7 mouse cellular contexts compared by ENCODE assay signal in genomic region chr1:171159485-171159975, GRCm38 (mm10). TPM values are rescaled to one million over a fixed set of nuclear protein-coding genes. Genes with fewer than 3 reads are reported as not detected.
DNase-seq lines count a peak whose midpoint lies in the region; ATAC-seq and TF ChIP-seq lines count a peak whose summit lies in the region.

No protein-coding gene starts in this region.

- H3K36me3 ChIP-seq in E14TG2a.4 (ENCODE audit: insufficient read depth, low read length): no peaks in the 10 kb centered on the region
- no peaks in the 10 kb centered on the region for H3K36me3 ChIP-seq in hindbrain, embryonic 13.5 days
- H3K36me3 ChIP-seq in liver, embryonic 14.5 days (replicated peaks; ENCODE audit: control insufficient read depth, insufficient read depth, low read depth): no peaks in the 10 kb centered on the region
- H3K36me3 ChIP-seq in neural tube, embryonic 13.5 days: no peaks in the 10 kb centered on the region

- no peak for TF ChIP-seq CTCF in E14TG2a.4 (conservative IDR thresholded peaks at IDR 0.05; ENCODE audit: low read length)
- TF ChIP-seq CTCF in liver, embryonic 14.5 days (IDR thresholded peaks at IDR 0.05; ENCODE audit: low read depth): peak; percentile 44
- no peak; the same call in 1 of the 2 replicates for TF ChIP-seq CTCF in left cerebral cortex, adult 2 months (IDR thresholded peaks at IDR 0.05)

- H3K9ac ChIP-seq in hindbrain, embryonic 13.5 days: peak overlapping the region; percentile 4; the same call in 1 of the 2 replicates
- no peak overlapping the region for H3K9ac ChIP-seq in liver, embryonic 14.5 days (replicated peaks)
- H3K9ac ChIP-seq in neural tube, embryonic 13.5 days: 0 out of 2 replicates have a peak overlapping the region, but pooled peaks have one; percentile 12

- no peak overlapping the region for H3K27ac ChIP-seq in hindbrain, embryonic 13.5 days
- no peak overlapping the region for H3K27ac ChIP-seq in liver, embryonic 14.5 days
- H3K27ac ChIP-seq in neural tube, embryonic 13.5 days (replicated peaks): no peak overlapping the region
- no peak overlapping the region for H3K27ac ChIP-seq in left cerebral cortex, adult 2 months

- H3K9me3 ChIP-seq in E14TG2a.4 (ENCODE audit: low read length): no peaks in the 10 kb centered on the region
- H3K9me3 ChIP-seq in hindbrain, embryonic 13.5 days: no peaks in the 10 kb centered on the region
- no peaks in the 10 kb centered on the region for H3K9me3 ChIP-seq in liver, embryonic 14.5 days (ENCODE audit: control insufficient read depth, low read length)
- no peaks in the 10 kb centered on the region for H3K9me3 ChIP-seq in neural tube, embryonic 13.5 days

- peaks cover 34% of the 10 kb centered on the region for H3K27me3 ChIP-seq in E14TG2a.4 (ENCODE audit: insufficient read depth, low read length)
- H3K27me3 ChIP-seq in hindbrain, embryonic 13.5 days: peaks cover 52% of the 10 kb centered on the region
- peaks cover 18% of the 10 kb centered on the region for H3K27me3 ChIP-seq in liver, embryonic 14.5 days (ENCODE audit: control insufficient read depth, insufficient read depth, low read length)
- peaks cover 52% of the 10 kb centered on the region for H3K27me3 ChIP-seq in neural tube, embryonic 13.5 days

- TF ChIP-seq EP300 in liver, embryonic 14.5 days (IDR thresholded peaks at IDR 0.05; ENCODE audit: low read depth): no peak

- DNase-seq in ES-CJ7 (ENCODE audit: low read depth, low spot score): peak; percentile 64
- DNase-seq in liver, embryonic 14.5 days (ENCODE audit: low read depth in 3 of 3, low spot score in 3 of 3): no peak
- no peak for DNase-seq in yolk sac, embryonic 10.5 days (ENCODE audit: low spot score)
- DNase-seq in left cerebral cortex, adult 2 months (ENCODE audit: extremely low spot score in 1 of 2, low spot score in 2 of 2): no peak

- ATAC-seq in hindbrain, embryonic 13.5 days (ENCODE audit: low FRiP score): no peak
- no peak for ATAC-seq in liver, embryonic 14.5 days (ENCODE audit: insufficient read depth)
- no peak for ATAC-seq in neural tube, embryonic 13.5 days (ENCODE audit: low read depth)

- peaks cover 20% of the 10 kb centered on the region for H3K4me1 ChIP-seq in E14TG2a.4 (replicated peaks; ENCODE audit: low read depth, low read length)
- H3K4me1 ChIP-seq in hindbrain, embryonic 13.5 days (replicated peaks): peaks cover 7% of the 10 kb centered on the region; the same call in 1 of the 2 replicates
- H3K4me1 ChIP-seq in liver, embryonic 14.5 days (replicated peaks; ENCODE audit: control insufficient read depth in 2 of 2, insufficient read depth in 2 of 2, low read length in 1 of 2): no peaks in the 10 kb centered on the region
- peaks cover 9% of the 10 kb centered on the region; the same call in 1 of the 2 replicates for H3K4me1 ChIP-seq in neural tube, embryonic 13.5 days (replicated peaks)

- H3K4me3 ChIP-seq in E14TG2a.4 (replicated peaks; ENCODE audit: low read length): peak overlapping the region; percentile 74
- H3K4me3 ChIP-seq in hindbrain, embryonic 13.5 days: peak overlapping the region; percentile 11
- no peak overlapping the region; a peak in 1 of 4 replicates for H3K4me3 ChIP-seq in liver, embryonic 14.5 days (ENCODE audit: insufficient read depth in 1 of 2, low read depth in 2 of 2, low read length in 2 of 2)
- peak overlapping the region; percentile 17 for H3K4me3 ChIP-seq in neural tube, embryonic 13.5 days
- H3K4me3 ChIP-seq in left cerebral cortex, adult 2 months: no peak overlapping the region

- peak overlapping the region; percentile 41 for H3K4me2 ChIP-seq in hindbrain, embryonic 13.5 days
- peak overlapping the region; percentile 46 for H3K4me2 ChIP-seq in liver, embryonic 14.5 days (ENCODE audit: low read depth)
- H3K4me2 ChIP-seq in neural tube, embryonic 13.5 days: peak overlapping the region; percentile 46

- WGBS in hindbrain, embryonic 13.5 days: 8% methylated on average over 15 of the region's 15 CpGs
- WGBS in liver, embryonic 14.5 days (ENCODE audit: insufficient replicate concordance): 5% methylated on average over 15 of the region's 15 CpGs
- WGBS in neural tube, embryonic 13.5 days: 5% methylated on average over 15 of the region's 15 CpGs

- intact Hi-C loops in left cerebral cortex, adult 2 months (cut with DNase I): loop anchor here (2.0 kb wide), 1 partner anchor 57 kb away; no protein-coding TSS in a partner anchor

RNA-seq across cellular contexts. Expression of gene Mpz, which starts 9.0 kb away (rescaled TPM):
- 4.9 and 7.9 TPM in 2 replicates for polyA plus RNA-seq in hindbrain, embryonic 13.5 days (2015; fragmentation: Nextera tagmentation; extraction: Ambion mirVana)
- 0.04 and 0.25 TPM in 2 replicates for polyA plus RNA-seq in liver, embryonic 14.5 days (2012; rRNA removed)
- polyA plus RNA-seq in liver, embryonic 14.5 days (2014; fragmentation: Nextera tagmentation; extraction: Ambion mirVana): 0.14 TPM in 1 of 2 replicates, not detected in the other
- polyA plus RNA-seq in neural tube, embryonic 13.5 days (2015; fragmentation: Nextera tagmentation; extraction: Ambion mirVana): 20.7 and 25.7 TPM in 2 replicates
- not detected for total RNA-seq in left cerebral cortex, adult 2 months (2021)

RNA-seq across cellular contexts. Expression of gene Sdhc, which starts 9.1 kb away (rescaled TPM):
- polyA plus RNA-seq in hindbrain, embryonic 13.5 days (2015; fragmentation: Nextera tagmentation; extraction: Ambion mirVana): 256 and 259 TPM in 2 replicates
- polyA plus RNA-seq in liver, embryonic 14.5 days (2012; rRNA removed): 103 and 111 TPM in 2 replicates
- 147 and 165 TPM in 2 replicates for polyA plus RNA-seq in liver, embryonic 14.5 days (2014; fragmentation: Nextera tagmentation; extraction: Ambion mirVana)
- 278 and 279 TPM in 2 replicates for polyA plus RNA-seq in neural tube, embryonic 13.5 days (2015; fragmentation: Nextera tagmentation; extraction: Ambion mirVana)
- total RNA-seq in left cerebral cortex, adult 2 months (2021): 100 to 1,000 TPM; 194 to 195 TPM

RNA-seq across cellular contexts. Expression of gene Pcp4l1, which starts 36.5 kb away (rescaled TPM):
- polyA plus RNA-seq in hindbrain, embryonic 13.5 days (2015; fragmentation: Nextera tagmentation; extraction: Ambion mirVana): 25.1 and 44.1 TPM in 2 replicates
- 0.94 and 1.0 TPM in 2 replicates for polyA plus RNA-seq in liver, embryonic 14.5 days (2012; rRNA removed)
- 1.2 and 1.3 TPM in 2 replicates for polyA plus RNA-seq in liver, embryonic 14.5 days (2014; fragmentation: Nextera tagmentation; extraction: Ambion mirVana)
- 13.9 and 18.4 TPM in 2 replicates for polyA plus RNA-seq in neural tube, embryonic 13.5 days (2015; fragmentation: Nextera tagmentation; extraction: Ambion mirVana)
- total RNA-seq in left cerebral cortex, adult 2 months (2021): 100 to 1,000 TPM in 1 of 2 experiments, 10 to 100 TPM in 1; 76.7 to 113 TPM

RNA-seq across cellular contexts. Expression of gene Cfap126, which starts 45.8 kb away (rescaled TPM):
- 9.4 and 18.4 TPM in 2 replicates for polyA plus RNA-seq in hindbrain, embryonic 13.5 days (2015; fragmentation: Nextera tagmentation; extraction: Ambion mirVana)
- polyA plus RNA-seq in liver, embryonic 14.5 days (2012; rRNA removed): 1.8 and 2.2 TPM in 2 replicates
- 1.9 and 2.6 TPM in 2 replicates for polyA plus RNA-seq in liver, embryonic 14.5 days (2014; fragmentation: Nextera tagmentation; extraction: Ambion mirVana)
- polyA plus RNA-seq in neural tube, embryonic 13.5 days (2015; fragmentation: Nextera tagmentation; extraction: Ambion mirVana): 2.8 and 2.9 TPM in 2 replicates
- total RNA-seq in left cerebral cortex, adult 2 months (2021): 1 to 10 TPM in 1 of 2 experiments, not detected in 1; 1.5 TPM

RNA-seq across cellular contexts. Expression of gene Nr1i3, which starts 54.2 kb away (rescaled TPM):
- polyA plus RNA-seq in hindbrain, embryonic 13.5 days (2015; fragmentation: Nextera tagmentation; extraction: Ambion mirVana): 0.32 and 0.48 TPM in 2 replicates
- 1.0 TPM in 2 replicates for polyA plus RNA-seq in liver, embryonic 14.5 days (2012; rRNA removed)
- polyA plus RNA-seq in liver, embryonic 14.5 days (2014; fragmentation: Nextera tagmentation; extraction: Ambion mirVana): 0.62 and 0.88 TPM in 2 replicates
- polyA plus RNA-seq in neural tube, embryonic 13.5 days (2015; fragmentation: Nextera tagmentation; extraction: Ambion mirVana): 0.22 and 0.25 TPM in 2 replicates
- under 1 TPM; 0.19 to 0.23 TPM for total RNA-seq in left cerebral cortex, adult 2 months (2021)

Comparison
In these comparisons a context has a peak if more than half of its experiments do, and no peak if none do; other contexts are left out.
1. H3K4me3 ChIP-seq: peak in E14TG2a.4 (single experiment), hindbrain, embryonic 13.5 days (single experiment) and neural tube, embryonic 13.5 days (single experiment); none in liver, embryonic 14.5 days (0 of 2) and left cerebral cortex, adult 2 months (single experiment).
2. Peak in every context shown above with its lines, with median percentiles within 50 percentile points of each other: H3K4me2 ChIP-seq.